Mouse (Mus musculus) adrenal gland, adult 2 months (tissue): ENCODE results near the gene Wfdc11. TPM values are rescaled to one million over a fixed set of nuclear protein-coding genes. Genes with fewer than 3 reads are reported as not detected.

Source experiments
- DNase-seq: peaks from one replicate; pipeline ENCODE4 v3.0.0; 2021
- polyA plus RNA-seq: library from polyadenylated mRNA; depleted of rRNA; stranded (reverse); fragments of >200 nt; gene quantifications from 2 replicates; pipeline ENCODE4 v1.2.3, GENCODE M21; 2012; rRNA removed
- total RNA-seq, 2 experiments: library from RNA; stranded (reverse); gene quantifications; 2 replicates each; pipeline ENCODE4 v1.2.3; 2021

Wfdc11 gene
- total and polyA plus RNA-seq, 3 experiments, result not detected

DNA sequence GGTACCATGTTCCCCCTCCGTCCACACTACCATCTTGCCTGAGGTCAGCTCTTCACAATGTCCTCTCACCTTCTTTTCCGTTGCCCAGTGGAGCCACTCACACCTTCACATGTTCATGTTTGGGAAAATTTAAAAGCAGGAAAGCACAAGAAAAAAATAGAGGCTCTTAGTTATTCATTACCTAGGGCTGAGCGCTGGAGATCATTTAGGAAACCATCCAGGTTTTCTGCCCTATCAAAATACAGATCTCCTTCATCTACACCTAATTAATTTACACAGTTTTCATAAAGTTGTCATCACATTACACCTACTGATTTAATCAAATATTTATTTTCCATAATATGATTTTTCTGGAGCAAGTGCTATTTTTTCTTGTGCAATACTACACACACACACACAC lies 35.2 kb downstream of the Wfdc11 start, which contains the start of gene Wfdc16:
Gene Wfdc16 (minus strand): TSS at position 101 of the 400 bp plus-strand sequence.
- no peak for DNase-seq

DNA sequence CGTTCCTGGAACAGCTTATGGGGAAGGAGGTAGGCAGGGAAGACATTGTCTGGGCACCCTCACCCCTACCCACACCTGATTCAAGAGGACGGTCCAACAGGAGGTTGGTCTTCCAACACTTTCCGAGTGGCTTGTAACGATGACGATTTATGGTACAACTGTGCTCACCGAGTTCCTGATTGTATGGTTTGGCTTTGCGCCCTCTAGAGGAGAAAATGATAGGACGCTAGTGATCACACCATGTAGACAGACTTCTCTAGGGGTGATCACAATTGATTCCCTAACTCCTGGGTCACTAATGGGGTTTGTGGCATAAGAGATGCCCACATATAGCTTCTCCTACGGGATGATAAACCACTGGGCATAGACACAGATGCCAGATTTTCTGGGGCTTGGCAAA lies 38.6 kb downstream of the Wfdc11 start:
- DNase-seq, result no peak

DNA sequence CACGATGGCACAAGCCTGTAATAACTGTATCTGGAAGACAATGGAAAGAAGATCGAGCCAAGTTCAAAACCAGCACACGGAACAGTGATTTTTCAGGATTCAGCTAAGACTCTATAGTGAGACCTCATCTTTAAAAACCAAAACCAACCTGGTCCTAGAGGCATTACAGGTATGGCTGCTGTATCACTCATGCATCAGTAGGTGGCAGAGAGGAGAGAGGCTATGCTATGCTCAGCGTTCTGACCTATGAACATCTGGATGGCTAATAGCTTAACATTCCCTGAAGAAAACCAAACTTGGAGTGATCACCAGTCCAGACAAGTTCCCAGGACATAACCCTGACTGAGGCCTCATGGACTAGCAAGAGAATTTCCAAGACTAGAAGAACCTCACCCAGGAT lies 52.1 kb downstream of the Wfdc11 start:
- DNase-seq, result no peak

DNA sequence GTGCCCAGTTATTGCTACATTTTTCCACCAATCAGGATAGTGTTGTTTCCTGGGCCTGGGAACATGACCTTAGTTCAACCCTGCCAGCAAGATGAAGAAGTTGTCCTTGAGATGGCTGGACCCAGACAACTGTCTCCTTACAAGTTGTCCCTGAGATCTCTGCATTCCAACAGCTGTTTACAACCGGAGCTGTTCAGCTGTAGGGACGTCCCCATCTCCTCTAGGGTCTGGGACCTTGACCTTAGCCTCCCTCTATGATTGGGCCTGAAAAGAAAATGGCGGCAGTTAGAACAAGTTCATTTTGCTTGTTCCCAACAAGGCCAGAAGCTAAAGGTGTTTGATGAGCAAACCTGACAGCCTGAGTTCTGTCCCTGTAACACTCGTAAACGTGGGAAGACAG lies 54.8 kb downstream of the Wfdc11 start:
- no peak for DNase-seq

DNA sequence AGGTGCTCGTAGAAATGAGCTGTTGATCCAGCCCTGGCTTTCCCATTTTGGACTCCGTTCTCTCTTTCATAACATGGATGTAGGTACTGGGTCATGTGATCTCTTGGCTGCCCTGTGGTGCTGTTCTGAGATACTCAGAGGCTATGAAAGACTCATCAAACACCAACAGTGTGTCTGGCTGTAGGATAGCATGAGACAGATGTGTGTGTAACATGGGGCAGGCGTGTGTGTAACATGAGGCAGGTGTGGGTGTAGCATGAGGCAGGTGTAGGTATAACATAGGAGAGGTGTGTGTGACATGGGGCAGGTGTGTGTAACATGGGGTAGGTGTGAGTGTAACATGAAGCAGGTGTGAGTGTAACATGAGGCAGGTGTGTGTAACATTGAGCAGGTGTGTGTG lies 58.5 kb downstream of the Wfdc11 start:
- DNase-seq, result no peak

DNA sequence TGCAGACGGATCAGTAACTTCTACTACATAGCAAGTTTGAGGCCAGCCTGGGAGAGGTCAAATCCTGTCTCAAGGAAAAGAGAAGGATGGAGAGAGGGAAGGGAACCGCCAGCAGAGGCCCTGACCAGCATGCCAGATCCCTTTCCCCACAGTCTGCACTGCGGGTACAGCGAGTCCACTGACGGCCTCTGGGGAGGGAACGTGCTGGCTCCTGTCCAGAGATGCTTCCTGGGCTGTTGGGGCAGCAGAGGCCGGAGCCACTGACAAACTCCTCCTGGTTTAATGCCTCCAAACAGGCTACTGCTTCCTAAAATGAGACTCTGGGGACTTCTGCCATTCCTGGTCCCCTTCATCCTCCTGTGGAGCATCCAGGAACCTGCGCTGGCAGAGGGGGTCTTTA lies 60.4 kb downstream of the Wfdc11 start, which contains the start of the genes Wfdc6b and Wfdc8:
Gene Wfdc6b (plus strand): TSS at position 52 of the 400 bp plus-strand sequence.
Gene Wfdc8 (minus strand): TSS at position 156 of the 400 bp plus-strand sequence.
- DNase-seq, result peak; percentile 38

Other genes starting within 250 kb of the Wfdc11 start
Only the 30 nearest of the 32 such genes appear.
- 10 to 100 TPM; 24.5 to 34.0 TPM for gene Sys1, start 217.1 kb downstream of the Wfdc11 start, total RNA-seq
- gene Sys1, start 217.1 kb downstream of the Wfdc11 start, polyA plus RNA-seq, result 299 and 335 TPM in 2 replicates
- 1 to 10 TPM; 3.9 to 9.6 TPM for gene Gm20458, start 213.1 kb downstream of the Wfdc11 start, total RNA-seq
- gene Gm20458, start 213.1 kb downstream of the Wfdc11 start, polyA plus RNA-seq, result 9.6 and 18.9 TPM in 2 replicates
- gene Trp53tg5, start 200.4 kb downstream of the Wfdc11 start, total RNA-seq, result not detected
- not detected in 2 replicates for gene Trp53tg5, start 200.4 kb downstream of the Wfdc11 start, polyA plus RNA-seq
- gene Dbndd2, start 188.0 kb downstream of the Wfdc11 start, total RNA-seq, result 1 to 10 TPM; 5.5 to 7.0 TPM
- 20.8 and 30.7 TPM in 2 replicates for gene Dbndd2, start 188.0 kb downstream of the Wfdc11 start, polyA plus RNA-seq
- gene Pigt, start 176.6 kb downstream of the Wfdc11 start, total RNA-seq, result 10 to 100 TPM; 72.7 to 98.8 TPM
- 216 and 218 TPM in 2 replicates for gene Pigt, start 176.6 kb downstream of the Wfdc11 start, polyA plus RNA-seq
- not detected for gene Wfdc2, start 111.7 kb downstream of the Wfdc11 start, total RNA-seq
- 0.51 and 0.73 TPM in 2 replicates for gene Wfdc2, start 111.7 kb downstream of the Wfdc11 start, polyA plus RNA-seq
- not detected for gene Spint3, start 100.6 kb downstream of the Wfdc11 start, total RNA-seq
- gene Spint3, start 100.6 kb downstream of the Wfdc11 start, polyA plus RNA-seq, result not detected in 2 replicates
- gene Wfdc6a, start 88.6 kb downstream of the Wfdc11 start, total RNA-seq, result under 1 TPM in 1 of 2 experiments, not detected in 1; 0.52 TPM
- 0.62 and 1.0 TPM in 2 replicates for gene Wfdc6a, start 88.6 kb downstream of the Wfdc11 start, polyA plus RNA-seq
- gene Eppin, start 80.5 kb downstream of the Wfdc11 start, total RNA-seq, result not detected
- 0.29 TPM in 1 of 2 replicates, not detected in the other for gene Eppin, start 80.5 kb downstream of the Wfdc11 start, polyA plus RNA-seq
- gene Wfdc6b, start 60.6 kb downstream of the Wfdc11 start, total RNA-seq, result not detected
- not detected in 2 replicates for gene Wfdc6b, start 60.6 kb downstream of the Wfdc11 start, polyA plus RNA-seq
- gene Wfdc8, start 60.5 kb downstream of the Wfdc11 start, total RNA-seq, result not detected
- gene Wfdc8, start 60.5 kb downstream of the Wfdc11 start, polyA plus RNA-seq, result 0.07 and 1.8 TPM in 2 replicates
- gene Wfdc16, start 35.3 kb downstream of the Wfdc11 start, total RNA-seq, result not detected
- not detected in 2 replicates for gene Wfdc16, start 35.3 kb downstream of the Wfdc11 start, polyA plus RNA-seq
- not detected for gene Wfdc10, start 18.0 kb downstream of the Wfdc11 start, total RNA-seq
- gene Wfdc10, start 18.0 kb downstream of the Wfdc11 start, polyA plus RNA-seq, result not detected in 2 replicates
- not detected for gene Wfdc9, start 17.5 kb downstream of the Wfdc11 start, total RNA-seq
- gene Wfdc9, start 17.5 kb downstream of the Wfdc11 start, polyA plus RNA-seq, result not detected in 2 replicates
- gene Wfdc13, start 11.0 kb upstream of the Wfdc11 start, total RNA-seq, result not detected
- 0.13 TPM in 1 of 2 replicates, not detected in the other for gene Wfdc13, start 11.0 kb upstream of the Wfdc11 start, polyA plus RNA-seq
- not detected for gene Spint4, start 24.4 kb upstream of the Wfdc11 start, total RNA-seq
- not detected in 2 replicates for gene Spint4, start 24.4 kb upstream of the Wfdc11 start, polyA plus RNA-seq
- gene Spint5, start 41.2 kb upstream of the Wfdc11 start, total RNA-seq, result not detected
- gene Spint5, start 41.2 kb upstream of the Wfdc11 start, polyA plus RNA-seq, result not detected in 2 replicates
- gene Wfdc3, start 71.8 kb upstream of the Wfdc11 start, total RNA-seq, result under 1 TPM; 0.24 to 0.32 TPM
- 0.17 and 0.27 TPM in 2 replicates for gene Wfdc3, start 71.8 kb upstream of the Wfdc11 start, polyA plus RNA-seq
- 10 to 100 TPM; 34.9 to 41.8 TPM for gene Dnttip1, start 71.9 kb upstream of the Wfdc11 start, total RNA-seq
- 29.7 and 44.4 TPM in 2 replicates for gene Dnttip1, start 71.9 kb upstream of the Wfdc11 start, polyA plus RNA-seq
- gene Ube2c, start 95.8 kb upstream of the Wfdc11 start, total RNA-seq, result 1 to 10 TPM; 2.5 to 5.2 TPM
- gene Ube2c, start 95.8 kb upstream of the Wfdc11 start, polyA plus RNA-seq, result 7.1 and 9.1 TPM in 2 replicates
- not detected for gene Tnnc2, start 105.9 kb upstream of the Wfdc11 start, total RNA-seq
- gene Tnnc2, start 105.9 kb upstream of the Wfdc11 start, polyA plus RNA-seq, result not detected in 2 replicates
- 10 to 100 TPM; 26.5 to 43.1 TPM for gene Snx21, start 111.7 kb upstream of the Wfdc11 start, total RNA-seq
- 109 and 111 TPM in 2 replicates for gene Snx21, start 111.7 kb upstream of the Wfdc11 start, polyA plus RNA-seq
- 10 to 100 TPM; 28.3 to 30.4 TPM for gene Acot8, start 130.8 kb upstream of the Wfdc11 start, total RNA-seq
- 59.2 and 64.4 TPM in 2 replicates for gene Acot8, start 130.8 kb upstream of the Wfdc11 start, polyA plus RNA-seq
- 1 to 10 TPM; 3.5 to 5.7 TPM for gene Zswim3, start 131.0 kb upstream of the Wfdc11 start, total RNA-seq
- gene Zswim3, start 131.0 kb upstream of the Wfdc11 start, polyA plus RNA-seq, result 2.3 and 2.5 TPM in 2 replicates
- gene Zswim1, start 148.6 kb upstream of the Wfdc11 start, total RNA-seq, result 10 to 100 TPM; 11.0 to 11.7 TPM
- 19.7 and 21.8 TPM in 2 replicates for gene Zswim1, start 148.6 kb upstream of the Wfdc11 start, polyA plus RNA-seq
- not detected for gene Spata25, start 154.4 kb upstream of the Wfdc11 start, total RNA-seq
- gene Spata25, start 154.4 kb upstream of the Wfdc11 start, polyA plus RNA-seq, result not detected in 2 replicates
- gene Ctsa, start 158.8 kb upstream of the Wfdc11 start, total RNA-seq, result 100 to 1,000 TPM; 114 to 124 TPM
- 304 and 353 TPM in 2 replicates for gene Ctsa, start 158.8 kb upstream of the Wfdc11 start, polyA plus RNA-seq
- 1 to 10 TPM; 1.4 to 2.7 TPM for gene Neurl2, start 159.4 kb upstream of the Wfdc11 start, total RNA-seq
- gene Neurl2, start 159.4 kb upstream of the Wfdc11 start, polyA plus RNA-seq, result 5.6 and 6.7 TPM in 2 replicates
- gene Pltp, start 183.6 kb upstream of the Wfdc11 start, total RNA-seq, result 10 to 100 TPM; 21.1 to 36.6 TPM
- gene Pltp, start 183.6 kb upstream of the Wfdc11 start, polyA plus RNA-seq, result 63.9 and 72.0 TPM in 2 replicates
- gene Pcif1, start 205.2 kb upstream of the Wfdc11 start, total RNA-seq, result 10 to 100 TPM; 45.1 to 51.6 TPM
- 66.3 and 67.2 TPM in 2 replicates for gene Pcif1, start 205.2 kb upstream of the Wfdc11 start, polyA plus RNA-seq